Mouse (Mus musculus) ES-E14 (cell line): ENCODE measurements around the gene Tex10.

Experiments used
- CHD2 ChIP-seq: IDR thresholded peaks from 2 replicates; pipeline ENCODE4 v1.6.1; 2014; ENCODE audit warnings: mild to moderate bottlenecking, low read depth, low read length, inconsistent platforms
- HCFC1 ChIP-seq: IDR thresholded peaks from 2 replicates; pipeline ENCODE4 v1.6.1; 2012; ENCODE audit warnings: low read length, inconsistent platforms, borderline replicate concordance; ENCODE audit not compliant: insufficient read depth
- ZNF384 ChIP-seq: IDR thresholded peaks from 2 replicates; pipeline ENCODE4 v1.6.1; 2012; ENCODE audit warnings: low read depth, low read length, inconsistent platforms

DNA sequence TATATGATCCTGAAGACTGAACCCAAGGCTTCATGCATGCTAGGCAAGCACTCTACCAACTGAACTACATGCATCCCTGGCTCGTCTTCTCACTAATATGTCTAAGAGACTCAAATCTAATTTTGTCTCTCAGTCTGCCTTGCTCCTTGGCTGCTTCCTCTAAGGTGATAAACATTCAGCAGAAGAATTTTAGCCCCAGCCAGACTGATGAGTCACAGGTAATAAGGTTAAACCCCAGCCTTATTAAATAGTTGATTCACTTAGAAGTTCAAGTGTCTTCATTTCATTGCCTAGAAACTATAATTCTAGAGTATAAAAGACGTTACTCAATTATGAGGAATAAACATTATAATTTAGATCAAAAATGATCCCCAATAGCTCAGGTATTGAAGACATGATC lies 15.7 kb upstream of the Tex10 start:
- TF ChIP-seq CHD2 (no peak), HCFC1 (no peak), ZNF384 (no peak)
